Mouse (Mus musculus) megakaryocyte, embryonic 14.5 days (primary cell): ENCODE results near the gene Crtc3.

Experiments used
- FLI1 ChIP-seq: IDR thresholded peaks from 2 replicates; pipeline ENCODE4 v1.6.1; 2012; ENCODE audit warnings: low read length, inconsistent platforms, mixed read lengths
- GATA1 ChIP-seq: IDR thresholded peaks from 3 replicates; pipeline ENCODE4 v1.6.1; 2012; ENCODE audit warnings: mixed read lengths, low read length, inconsistent platforms, borderline replicate concordance

DNA sequence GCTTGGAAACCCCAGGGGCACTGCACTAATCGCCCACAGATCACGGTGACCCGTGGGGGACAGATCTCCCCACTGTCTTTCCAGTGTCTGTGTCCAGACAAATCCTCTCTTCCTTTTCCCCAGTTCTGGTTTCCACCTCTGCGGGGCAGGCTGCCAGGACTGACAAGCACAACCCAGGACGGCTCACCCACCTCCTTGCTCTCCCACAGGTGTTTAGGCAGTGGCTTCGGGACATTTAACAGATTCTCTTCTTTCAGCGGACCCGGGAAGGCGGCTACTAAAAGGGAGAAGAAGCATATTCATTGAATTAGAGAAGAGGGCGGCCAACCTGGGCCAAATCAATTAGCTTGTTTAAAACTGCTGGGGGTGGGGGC, 83.1 kb downstream of the Crtc3 start:
- TF ChIP-seq FLI1 (no peak), GATA1 (no peak)
